Mouse (Mus musculus) neural tube, embryonic 14.5 days (tissue): ENCODE measurements around the gene Ccl9. TPM values are rescaled to one million over a fixed set of nuclear protein-coding genes. Genes with fewer than 3 reads are reported as not detected.

Experiments used
- ATAC-seq: fragments of 200-750 bp; cut with Nextera tagmentation; 2 replicates; pipeline ENCODE4 v1.8.0; 2017; ENCODE audit warnings: low read depth, mild to moderate bottlenecking, moderate TSS enrichment, moderate library complexity
- H3K27ac ChIP-seq: fragments of 300-500 bp; sonication (generic); 2 replicates; pipeline ENCODE4 v1.5.1; 2014; ENCODE audit warnings: low read depth, mild to moderate bottlenecking, control low read depth, low read length, moderate library complexity, mixed read lengths
- H3K27me3 ChIP-seq: fragments of 300-500 bp; sonication (generic); 2 replicates; pipeline ENCODE4 v1.6.1; 2014; ENCODE audit warnings: low read length; ENCODE audit not compliant: control insufficient read depth, insufficient read depth
- H3K36me3 ChIP-seq: fragments of 300-500 bp; sonication (generic); 2 replicates; pipeline ENCODE4 v1.6.1; 2014; ENCODE audit warnings: low read length, mixed read lengths; ENCODE audit not compliant: control insufficient read depth, insufficient read depth
- H3K4me1 ChIP-seq: fragments of 300-500 bp; sonication (generic); 2 replicates; pipeline ENCODE4 v1.6.1; 2014; ENCODE audit warnings: low read length; ENCODE audit not compliant: control insufficient read depth, insufficient read depth
- H3K4me2 ChIP-seq: fragments of 300-500 bp; sonication (generic); 2 replicates; pipeline ENCODE4 v1.6.1; 2014; ENCODE audit warnings: mild to moderate bottlenecking, low read depth, low read length, control low read depth
- H3K4me3 ChIP-seq: fragments of 300-500 bp; sonication (generic); 2 replicates; pipeline ENCODE4 v1.5.1; 2014; ENCODE audit warnings: low read depth, low read length, control low read depth, mixed read lengths
- H3K9ac ChIP-seq: fragments of 300-500 bp; sonication (generic); replicated peaks from 2 replicates; pipeline ENCODE4 v1.6.1; 2014; ENCODE audit warnings: low read depth, mild to moderate bottlenecking, control low read depth, low read length, mixed read lengths
- H3K9me3 ChIP-seq: fragments of 300-500 bp; sonication (generic); 2 replicates; pipeline ENCODE4 v1.6.1; 2016; ENCODE audit warnings: low read length; ENCODE audit not compliant: control insufficient read depth
- WGBS: fragments of 180-500 bp; shearing (Covaris S2); extraction: QIAGEN DNeasy Blood & Tissue Kit; methylation state at CpG from one replicate; pipeline ENCODE4 v1.1.7; 2014; 5-methylcytosine and 5-hydroxymethylcytosine counted together
- polyA plus RNA-seq: library from polyadenylated mRNA; unstranded; fragments of >200 nt; fragmentation: Nextera tagmentation; extraction: Ambion mirVana; gene quantifications from 2 replicates; pipeline ENCODE4 v1.2.1, GENCODE M21; 2014

Ccl9 gene
- polyA plus RNA-seq, 1 experiment from 2014 or later: 1.4 TPM

DNA sequence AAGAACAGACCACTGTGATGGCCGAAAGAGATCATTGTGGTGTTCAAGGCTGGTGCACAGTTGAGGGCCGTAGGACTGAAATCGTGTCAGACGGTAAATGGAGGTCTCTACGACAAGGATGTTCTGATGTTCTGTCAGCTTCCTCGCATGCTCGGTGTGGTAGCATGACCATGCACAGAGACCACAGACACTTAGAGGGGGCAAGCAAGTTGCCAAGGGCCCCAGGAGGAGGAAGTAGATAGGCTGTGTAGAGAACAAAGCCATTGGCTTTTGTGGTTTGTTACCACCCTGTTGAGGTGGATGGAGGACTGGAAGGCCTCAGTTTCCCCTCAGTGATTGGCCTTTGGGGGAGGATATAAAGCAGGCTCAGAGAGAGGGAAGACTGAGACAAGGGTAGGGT lies 9.2 kb downstream of the Ccl9 start:
- 93% methylated on average over 7 of the region's 7 CpGs for WGBS
- no peaks in the 10 kb centered on the region for H3K27me3 ChIP-seq
- no peak for ATAC-seq
- H3K9ac ChIP-seq: no peak overlapping the region
- no peaks in the 10 kb centered on the region for H3K9me3 ChIP-seq
- no peak overlapping the region for H3K27ac ChIP-seq
- H3K36me3 ChIP-seq: no peaks in the 10 kb centered on the region
- H3K4me2 ChIP-seq: no peak overlapping the region
- no peaks in the 10 kb centered on the region for H3K4me1 ChIP-seq
- H3K4me3 ChIP-seq: no peak overlapping the region

DNA sequence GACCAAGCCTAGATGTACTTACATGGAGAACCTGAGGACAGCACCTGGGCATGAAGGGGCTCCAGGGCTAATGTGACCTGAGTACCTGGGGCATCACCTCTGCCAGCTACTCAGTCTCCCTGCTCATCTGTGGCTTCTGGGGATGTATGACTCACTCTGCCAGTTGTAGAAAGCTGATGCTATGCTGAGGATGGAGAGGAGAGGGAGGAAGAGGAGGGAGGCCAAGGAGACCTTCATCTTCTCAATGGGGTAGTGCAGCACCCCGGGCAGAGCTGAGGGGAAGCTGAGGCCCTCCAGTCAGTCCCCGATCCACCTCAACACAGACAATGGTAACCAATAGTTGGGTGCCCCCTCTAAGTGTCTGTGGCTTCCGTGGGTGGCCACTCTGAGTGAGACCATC lies 9.7 kb downstream of the Ccl9 start:
- no peaks in the 10 kb centered on the region for H3K36me3 ChIP-seq
- no peaks in the 10 kb centered on the region for H3K27me3 ChIP-seq
- 93% methylated on average over 3 of the region's 3 CpGs for WGBS
- no peak overlapping the region for H3K4me2 ChIP-seq
- H3K4me3 ChIP-seq: no peak overlapping the region
- no peak overlapping the region for H3K9ac ChIP-seq
- no peaks in the 10 kb centered on the region for H3K9me3 ChIP-seq
- no peak for ATAC-seq
- H3K27ac ChIP-seq: no peak overlapping the region
- no peaks in the 10 kb centered on the region for H3K4me1 ChIP-seq

DNA sequence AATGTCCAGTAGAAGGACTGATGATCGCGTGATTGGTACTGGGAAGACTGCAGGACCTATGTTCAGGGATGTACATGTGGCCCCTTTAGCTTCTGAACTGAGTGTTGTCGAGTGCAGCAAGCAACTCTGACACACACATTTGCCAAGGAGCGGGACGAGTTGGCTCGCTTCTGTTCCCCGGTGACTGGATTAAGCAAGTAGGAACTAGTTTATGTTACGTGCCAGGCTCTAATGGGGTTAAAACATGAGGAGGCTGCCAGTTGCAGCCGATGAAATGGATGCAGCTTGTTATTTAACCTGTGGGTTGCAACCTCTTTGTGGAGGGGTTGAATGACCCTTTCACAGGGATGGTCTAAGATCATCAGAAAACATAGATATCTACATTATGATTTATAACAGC lies 10.4 kb downstream of the Ccl9 start:
- no peak for ATAC-seq
- no peak overlapping the region for H3K4me3 ChIP-seq
- H3K36me3 ChIP-seq: no peaks in the 10 kb centered on the region
- H3K4me1 ChIP-seq: no peaks in the 10 kb centered on the region
- no peak overlapping the region for H3K4me2 ChIP-seq
- 96% methylated on average over 9 of the region's 9 CpGs for WGBS
- no peaks in the 10 kb centered on the region for H3K27me3 ChIP-seq
- no peak overlapping the region for H3K27ac ChIP-seq
- H3K9me3 ChIP-seq: no peaks in the 10 kb centered on the region
- H3K9ac ChIP-seq: no peak overlapping the region

DNA sequence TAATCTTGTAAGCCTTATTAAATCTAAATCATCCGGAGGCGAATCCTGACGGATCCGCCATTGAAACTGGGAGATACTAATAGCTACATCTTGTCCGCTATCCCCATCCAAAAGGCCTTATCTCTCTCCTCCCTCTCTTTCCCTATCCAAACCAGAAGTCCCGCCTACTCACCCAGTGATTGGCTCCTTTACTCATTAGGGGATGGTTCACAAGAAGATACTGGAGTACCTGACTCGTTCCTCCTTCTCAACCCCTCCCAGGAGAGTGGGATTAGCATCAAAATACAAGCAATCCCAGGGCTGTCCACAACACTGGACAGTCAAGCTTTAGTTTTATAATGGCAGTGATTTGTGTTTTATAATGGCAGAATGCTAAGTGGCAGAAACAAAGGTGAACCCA lies 11.1 kb downstream of the Ccl9 start:
- Histone ChIP-seq H3K27ac (no peak overlapping the region), H3K4me3 (no peak overlapping the region), H3K9ac (no peak overlapping the region), H3K4me2 (no peak overlapping the region), H3K27me3 (no peaks in the 10 kb centered on the region), H3K9me3 (no peaks in the 10 kb centered on the region), H3K4me1 (no peaks in the 10 kb centered on the region), H3K36me3 (no peaks in the 10 kb centered on the region)
- ATAC-seq: no peak
- 70% methylated on average over 7 of the region's 7 CpGs for WGBS

DNA sequence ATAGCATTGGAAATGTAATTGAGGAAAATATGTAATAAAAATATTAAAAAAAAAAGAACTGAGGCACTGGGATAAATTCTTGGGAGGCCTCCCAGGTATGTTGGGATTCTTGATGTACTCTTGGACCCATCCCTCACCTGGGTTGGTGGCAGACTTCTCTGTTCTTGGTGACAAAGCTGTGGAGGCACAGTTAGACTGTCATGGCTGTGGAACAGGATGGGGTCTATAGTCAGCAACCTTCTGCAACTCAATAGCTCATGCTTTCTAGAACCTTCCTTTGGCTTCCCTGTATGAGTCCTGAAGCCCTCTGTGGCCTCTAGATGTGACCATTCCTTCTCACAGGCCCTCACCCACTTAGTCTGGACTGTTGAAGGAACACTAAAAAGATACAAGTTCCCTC lies 11.8 kb downstream of the Ccl9 start:
- Histone ChIP-seq H3K4me2 (no peak overlapping the region), H3K27ac (no peak overlapping the region), H3K27me3 (no peaks in the 10 kb centered on the region), H3K36me3 (no peaks in the 10 kb centered on the region), H3K9me3 (no peaks in the 10 kb centered on the region), H3K4me3 (no peak overlapping the region), H3K9ac (no peak overlapping the region), H3K4me1 (no peaks in the 10 kb centered on the region)
- no peak for ATAC-seq

DNA sequence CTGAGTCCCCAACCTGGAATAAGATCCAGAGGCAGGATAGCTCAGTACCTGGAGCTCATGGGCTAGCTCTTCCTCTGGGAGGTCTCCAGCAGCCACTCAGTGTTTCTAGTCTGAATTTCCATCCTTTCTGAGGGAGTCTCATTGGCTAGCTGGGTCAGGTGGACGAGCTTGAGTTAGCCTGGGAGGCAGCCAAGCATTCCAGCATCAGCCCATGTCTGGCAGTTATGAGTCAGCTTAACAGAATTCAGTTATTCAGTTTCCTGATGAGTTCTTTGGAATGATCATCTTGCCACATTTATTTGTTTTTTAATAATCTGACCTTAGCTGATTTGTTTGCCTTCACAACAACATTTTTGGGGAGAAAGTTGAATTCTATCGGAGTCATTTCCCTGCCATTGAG lies 14.7 kb downstream of the Ccl9 start:
- no peak overlapping the region for H3K4me3 ChIP-seq
- H3K36me3 ChIP-seq: no peaks in the 10 kb centered on the region
- no peaks in the 10 kb centered on the region for H3K27me3 ChIP-seq
- H3K4me1 ChIP-seq: no peaks in the 10 kb centered on the region
- H3K4me2 ChIP-seq: no peak overlapping the region
- no peak for ATAC-seq
- no peak overlapping the region for H3K9ac ChIP-seq
- WGBS: 75% methylated on average over 2 of the region's 2 CpGs
- H3K27ac ChIP-seq: no peak overlapping the region
- no peaks in the 10 kb centered on the region for H3K9me3 ChIP-seq

DNA sequence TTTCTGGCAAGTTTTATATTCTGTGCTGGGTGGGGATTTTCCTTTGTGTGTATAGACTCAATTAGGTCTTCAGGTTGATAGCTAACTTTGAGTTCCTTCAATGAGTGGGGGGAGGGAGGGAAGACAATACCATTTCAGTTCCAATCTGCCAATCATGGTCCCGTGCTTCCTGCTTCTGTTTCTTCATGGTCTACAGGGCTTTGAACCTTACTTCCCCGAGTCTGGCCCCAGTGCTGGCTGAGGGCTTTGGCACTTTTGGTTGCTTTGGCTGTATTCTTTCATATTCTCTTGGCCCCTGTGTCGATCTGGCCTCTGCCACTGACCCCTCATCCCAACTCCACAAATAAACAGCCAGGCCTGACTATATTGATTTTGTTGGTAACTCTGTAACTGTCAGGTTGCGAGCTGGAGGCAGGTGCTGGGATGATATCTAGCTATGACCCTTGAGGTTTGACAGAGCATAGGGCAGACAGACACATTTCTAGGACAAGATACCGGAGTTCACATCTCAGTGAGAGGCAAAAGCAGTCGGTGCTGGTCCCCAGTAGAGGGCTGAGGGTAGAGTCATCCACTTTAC lies 16.0 kb downstream of the Ccl9 start:
- WGBS: 85% methylated on average over 6 of the region's 6 CpGs

DNA sequence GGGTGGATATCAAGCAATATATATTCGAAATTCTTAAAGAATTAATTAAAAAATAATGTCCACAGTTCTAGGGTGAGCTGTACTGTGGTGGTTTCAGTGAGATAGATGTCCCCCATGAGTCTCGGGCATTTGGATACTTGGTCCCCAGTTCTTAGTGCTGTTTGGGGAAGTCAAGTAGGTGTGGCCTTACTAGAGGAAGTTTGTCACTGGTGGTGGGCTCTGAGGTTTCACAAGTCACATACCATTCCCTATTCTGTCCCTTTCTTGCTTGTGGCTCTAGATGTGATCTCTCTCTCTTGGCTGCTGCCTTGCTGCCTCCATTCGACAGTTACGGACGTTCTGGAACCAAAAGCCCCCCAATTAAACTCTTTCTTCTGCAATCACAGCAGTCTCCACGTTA lies 18.0 kb downstream of the Ccl9 start:
- H3K27ac ChIP-seq: no peak overlapping the region
- 71% methylated on average over 6 of the region's 6 CpGs for WGBS
- no peaks in the 10 kb centered on the region for H3K4me1 ChIP-seq
- H3K4me3 ChIP-seq: no peak overlapping the region
- H3K9me3 ChIP-seq: no peaks in the 10 kb centered on the region
- H3K9ac ChIP-seq: no peak overlapping the region
- H3K36me3 ChIP-seq: no peaks in the 10 kb centered on the region
- no peak overlapping the region for H3K4me2 ChIP-seq
- H3K27me3 ChIP-seq: no peaks in the 10 kb centered on the region
- ATAC-seq: no peak

More for the DNA sequence above, 16.0 kb downstream of the Ccl9 start:
- Histone ChIP-seq H3K4me3 (no peak overlapping the region), H3K9ac (no peak overlapping the region), H3K27ac (no peak overlapping the region), H3K27me3 (no peaks in the 10 kb centered on the region), H3K9me3 (no peaks in the 10 kb centered on the region), H3K4me1 (no peaks in the 10 kb centered on the region), H3K4me2 (no peak overlapping the region), H3K36me3 (no peaks in the 10 kb centered on the region)
- no peak for ATAC-seq

DNA sequence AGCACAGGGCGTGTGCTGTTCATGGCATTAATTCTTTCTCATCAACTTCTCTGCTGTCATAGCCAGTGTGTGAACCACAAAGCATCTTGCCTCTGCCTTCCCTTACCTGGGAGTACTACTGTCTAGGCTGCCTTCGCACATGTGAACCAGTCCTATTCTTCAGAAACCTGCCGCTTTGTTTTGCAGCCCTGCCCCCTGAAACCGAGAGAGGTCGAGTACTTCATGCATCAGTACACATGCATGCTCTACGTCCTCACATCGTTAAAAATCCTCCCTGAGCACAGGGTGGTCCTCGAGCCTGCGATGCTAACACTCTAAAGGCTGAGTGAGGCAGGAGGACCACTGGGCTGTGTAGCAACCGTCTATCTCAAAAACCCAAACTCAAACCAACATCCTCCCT lies 21.4 kb downstream of the Ccl9 start:
- no peaks in the 10 kb centered on the region for H3K36me3 ChIP-seq
- no peaks in the 10 kb centered on the region for H3K4me1 ChIP-seq
- no peak overlapping the region for H3K4me2 ChIP-seq
- no peak overlapping the region for H3K27ac ChIP-seq
- no peak overlapping the region for H3K4me3 ChIP-seq
- no peaks in the 10 kb centered on the region for H3K9me3 ChIP-seq
- no peaks in the 10 kb centered on the region for H3K27me3 ChIP-seq
- WGBS: 45% methylated on average over 10 of the region's 10 CpGs
- no peak for ATAC-seq
- no peak overlapping the region for H3K9ac ChIP-seq
